Mouse (Mus musculus) MEL (cell line): ENCODE results near the gene Per1.

Experiments used
- CHD1 ChIP-seq: IDR thresholded peaks from 2 replicates; pipeline ENCODE4 v1.6.1; 2012; ENCODE audit warnings: low read depth, mild to moderate bottlenecking, inconsistent platforms, low read length, improper control_type of control experiment
- CTCF ChIP-seq, 3 experiments: IDR thresholded peaks in 2 of 3; conservative IDR thresholded peaks in 1 of 3; 2 replicates each; pipeline ENCODE4 v1.5.1; 2011 to 2012; ENCODE audit warnings: low read length in 3 of 3, low read depth in 2 of 3, mild to moderate bottlenecking in 2 of 3, improper control_type of control experiment in 1 of 3, inconsistent platforms in 1 of 3, mixed read lengths in 1 of 3, moderate library complexity in 1 of 3; ENCODE audit not compliant: control insufficient read depth in 1 of 3, insufficient read depth in 1 of 3, poor library complexity in 1 of 3, severe bottlenecking in 1 of 3
- EP300 ChIP-seq, 2 experiments: IDR thresholded peaks; 2 replicates each; pipeline ENCODE4 v1.6.1; 2011; ENCODE audit warnings: improper control_type of control experiment in 2 of 2, low read length in 2 of 2, low read depth in 1 of 2, mild to moderate bottlenecking in 1 of 2
- GATA1 ChIP-seq: IDR thresholded peaks from 2 replicates; pipeline ENCODE4 v1.6.1; 2011; ENCODE audit warnings: low read depth, low read length, improper control_type of control experiment
- KAT2A ChIP-seq: conservative IDR thresholded peaks from 2 replicates; pipeline ENCODE4 v1.6.1; 2012; ENCODE audit warnings: low read depth, low read length, improper control_type of control experiment, inconsistent platforms
- MAX ChIP-seq: IDR thresholded peaks from 2 replicates; pipeline ENCODE4 v1.6.1; 2011; ENCODE audit warnings: low read length, improper control_type of control experiment
- POLR2A ChIP-seq, 2 experiments: IDR thresholded peaks; 2 replicates each; pipeline ENCODE4 v1.6.1; 2011 to 2012; ENCODE audit warnings: low read length in 2 of 2, mild to moderate bottlenecking in 2 of 2, control low read depth in 1 of 2, improper control_type of control experiment in 1 of 2, low read depth in 1 of 2, moderate library complexity in 1 of 2; ENCODE audit not compliant: control insufficient read depth in 1 of 2, insufficient read depth in 1 of 2, poor library complexity in 1 of 2
- POLR2AphosphoS2 ChIP-seq: IDR thresholded peaks from 2 replicates; pipeline ENCODE4 v1.6.1; 2011; ENCODE audit warnings: low read length, improper control_type of control experiment
- POLR2AphosphoS5 ChIP-seq: IDR thresholded peaks from 2 replicates; pipeline ENCODE4 v1.6.1; 2012; ENCODE audit warnings: low read depth, borderline replicate concordance, mild to moderate bottlenecking, inconsistent platforms, low read length, moderate library complexity, mixed read lengths
- SMC3 ChIP-seq: IDR thresholded peaks from 2 replicates; pipeline ENCODE4 v1.6.1; 2011; ENCODE audit warnings: low read depth, low read length, improper control_type of control experiment
- TBP ChIP-seq: IDR thresholded peaks from 2 replicates; pipeline ENCODE4 v1.8.0; 2011; ENCODE audit warnings: low read depth, low read length, improper control_type of control experiment
- TCF12 ChIP-seq: IDR thresholded peaks from 2 replicates; pipeline ENCODE4 v1.6.1; 2014; ENCODE audit warnings: low read depth, mild to moderate bottlenecking, inconsistent platforms, low read length, improper control_type of control experiment, moderate library complexity
- ZMIZ1 ChIP-seq: IDR thresholded peaks from 2 replicates; pipeline ENCODE4 v1.6.1; 2012; ENCODE audit warnings: low read depth, mild to moderate bottlenecking, inconsistent platforms, low read length, improper control_type of control experiment, moderate library complexity

DNA sequence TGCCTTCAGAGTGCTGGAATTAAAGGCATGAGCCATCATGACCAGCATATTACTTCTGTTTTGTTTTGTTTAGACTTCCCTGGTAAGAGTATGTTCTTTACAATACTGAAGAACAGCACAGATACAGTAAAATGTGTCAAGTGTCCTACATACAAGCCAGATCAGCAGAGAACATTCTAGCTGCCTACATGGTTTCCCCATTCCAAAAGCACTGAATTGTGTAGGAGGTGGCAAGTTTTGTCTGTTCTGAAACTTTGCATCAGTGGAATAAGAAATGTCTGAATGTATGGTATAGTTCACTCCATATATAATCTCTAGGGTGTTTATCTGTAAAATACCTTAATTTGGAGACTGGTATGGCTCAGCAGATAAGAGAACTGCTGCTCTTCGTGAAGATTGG is 60.3 kb downstream of the Per1 start:
- TF ChIP-seq ZMIZ1 (no peak), POLR2AphosphoS2 (no peak), EP300 (IDR thresholded peaks at IDR 0.05; ENCODE audit: low read depth in 1 of 2, low read length in 2 of 2) (0 out of 4 replicates have a peak, but pooled peaks of 1 of the 2 experiments have one; percentile 8), MAX (no peak), POLR2AphosphoS5 (no peak), SMC3 (no peak), TBP (no peak), GATA1 (peak; percentile 46; the same call in 1 of the 2 replicates), TCF12 (peak; percentile 45; the same call in 1 of the 2 replicates), CTCF (IDR thresholded peaks at IDR 0.05 in 2 of 3, conservative IDR thresholded peaks at IDR 0.05 in 1 of 3; ENCODE audit: control insufficient read depth in 1 of 3, insufficient read depth in 1 of 3, low read depth in 2 of 3, low read length in 3 of 3, poor library complexity in 1 of 3, severe bottlenecking in 1 of 3) (no peak), KAT2A (no peak), CHD1 (no peak), POLR2A (IDR thresholded peaks at IDR 0.05; ENCODE audit: control insufficient read depth in 1 of 2, insufficient read depth in 1 of 2, low read depth in 1 of 2, low read length in 2 of 2, poor library complexity in 1 of 2) (no peak)
